Mouse (Mus musculus) heart, postnatal 0 days (tissue): ENCODE results near the gene AU021092.

Experiments used
- CTCF ChIP-seq: IDR thresholded peaks from 2 replicates; pipeline ENCODE4 v1.5.1; 2016; ENCODE audit warnings: antibody characterized with exemption, control low read depth, low read depth
- EP300 ChIP-seq: IDR thresholded peaks from 2 replicates; pipeline ENCODE4 v1.6.1; 2016; ENCODE audit warnings: antibody characterized with exemption, low read depth

DNA sequence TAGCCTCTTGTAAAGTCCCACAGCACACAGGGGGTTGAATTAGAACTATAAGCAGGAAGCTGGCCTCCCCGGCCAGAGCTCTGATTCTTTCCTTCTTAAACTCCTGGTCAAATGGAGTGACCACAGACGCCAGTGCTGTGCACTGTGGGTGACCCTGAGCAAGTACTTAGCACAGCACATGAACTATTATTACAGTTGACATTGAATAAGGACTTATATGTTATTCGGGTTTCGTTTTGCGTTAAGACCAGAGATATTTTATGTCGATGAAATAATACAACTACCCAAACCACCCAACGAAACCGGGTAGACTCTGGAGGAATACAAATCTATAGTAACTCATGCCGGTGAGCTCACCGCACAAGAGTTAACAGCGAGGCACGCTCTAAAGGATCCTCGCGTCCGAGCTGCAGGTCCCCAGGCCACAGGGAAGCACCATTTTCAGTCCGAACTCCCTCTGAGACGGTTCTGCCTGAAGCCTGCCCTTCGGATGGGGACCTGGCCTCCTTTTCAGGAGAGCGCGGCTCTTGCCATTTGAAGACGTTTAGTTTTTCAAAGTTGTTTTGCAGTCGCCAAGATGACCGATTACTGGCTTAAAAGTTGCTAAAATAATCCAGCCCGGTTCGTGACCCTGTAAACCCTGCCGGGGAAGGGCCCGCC is 33.1 kb upstream of the AU021092 start:
- TF ChIP-seq EP300 (no peak), CTCF (no peak)
